Mouse (Mus musculus) heart, embryonic 15.5 days (tissue): ENCODE results near the gene Slc19a3. TPM values are rescaled to one million over a fixed set of nuclear protein-coding genes. Genes with fewer than 3 reads are reported as not detected.

Experiments used
- ATAC-seq: fragments of 200-750 bp; cut with Nextera tagmentation; replicated peaks from 2 replicates; pipeline ENCODE4 v1.8.0; 2017; ENCODE audit warnings: low read depth, moderate TSS enrichment; ENCODE audit not compliant: insufficient number of reproducible peaks, insufficient read depth, low FRiP score
- H3K27ac ChIP-seq: fragments of 300-500 bp; sonication (generic); 2 replicates; pipeline ENCODE4 v1.5.1; 2015; ENCODE audit warnings: mild to moderate bottlenecking, inconsistent platforms
- H3K27me3 ChIP-seq: fragments of 300-500 bp; sonication (generic); 2 replicates; pipeline ENCODE4 v1.6.1; 2015; ENCODE audit warnings: inconsistent platforms
- H3K36me3 ChIP-seq: fragments of 300-500 bp; sonication (generic); 2 replicates; pipeline ENCODE4 v1.6.1; 2015; ENCODE audit warnings: mild to moderate bottlenecking, inconsistent platforms
- H3K4me1 ChIP-seq: fragments of 300-500 bp; sonication (generic); replicated peaks from 2 replicates; pipeline ENCODE4 v1.6.1; 2015; ENCODE audit warnings: inconsistent platforms
- H3K4me2 ChIP-seq: fragments of 300-500 bp; sonication (generic); 2 replicates; pipeline ENCODE4 v1.6.1; 2015; ENCODE audit warnings: inconsistent platforms, mild to moderate bottlenecking, moderate library complexity
- H3K4me3 ChIP-seq: fragments of 300-500 bp; sonication (generic); 2 replicates; pipeline ENCODE4 v1.5.1; 2015; ENCODE audit warnings: mild to moderate bottlenecking, inconsistent platforms
- H3K9ac ChIP-seq: fragments of 300-500 bp; sonication (generic); 2 replicates; pipeline ENCODE4 v1.6.1; 2015; ENCODE audit warnings: mild to moderate bottlenecking, inconsistent platforms
- H3K9me3 ChIP-seq: fragments of 300-500 bp; sonication (generic); replicated peaks from 2 replicates; pipeline ENCODE4 v1.6.1; 2016; ENCODE audit warnings: inconsistent platforms
- WGBS: fragments of 180-500 bp; shearing (Covaris S2); methylation state at CpG from one replicate; pipeline ENCODE4 v1.1.7; 2015; ENCODE audit warnings: mixed read lengths; 5-methylcytosine and 5-hydroxymethylcytosine counted together
- polyA plus RNA-seq: library from polyadenylated mRNA; unstranded; fragments of >200 nt; fragmentation: Nextera tagmentation; extraction: Ambion mirVana; gene quantifications from 2 replicates; pipeline ENCODE4 v1.2.1, GENCODE M21; 2015

Slc19a3 gene
- 1.7 and 2.0 TPM in 2 replicates for polyA plus RNA-seq

DNA sequence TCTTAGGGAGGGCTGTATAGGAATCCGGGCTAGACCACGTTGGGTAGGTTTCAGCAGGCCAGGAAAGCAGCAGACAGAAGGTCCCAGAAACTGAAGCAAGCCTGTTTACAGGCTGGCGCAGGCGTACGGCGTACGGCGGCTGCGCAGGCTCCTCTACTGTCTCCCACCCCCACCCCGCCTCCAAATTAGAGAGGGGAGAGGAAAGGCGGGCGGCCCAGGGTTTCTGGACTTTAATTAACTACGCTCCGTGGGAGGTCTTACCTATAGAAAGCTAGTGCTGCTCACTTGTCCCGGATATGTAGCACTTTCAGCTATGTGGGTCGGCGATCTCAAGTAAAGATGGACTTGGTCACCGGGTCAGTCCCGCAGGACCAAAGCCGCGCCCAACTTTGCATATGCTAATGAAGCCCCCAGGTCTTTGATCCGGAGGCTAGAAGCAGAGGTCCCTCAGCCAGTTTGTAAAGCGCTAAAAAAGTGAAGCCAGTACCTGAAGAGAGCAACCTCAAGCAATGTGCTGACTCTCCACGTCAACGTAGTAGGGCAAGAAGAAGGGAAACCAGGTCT is at the start of gene Slc19a3:
Gene Slc19a3 (minus strand): TSS at position 340 of the 564 bp plus-strand sequence.
- Histone ChIP-seq H3K4me3 (peak within 1 kb of the TSS; percentile 63), H3K36me3 (no peaks in the 10 kb centered on the region), H3K9me3 (no peaks in the 10 kb centered on the region), H3K4me1 (peaks cover 5% of the 10 kb centered on the region), H3K9ac (peak within 1 kb of the TSS; percentile 51), H3K27ac (peak within 1 kb of the TSS; percentile 61), H3K4me2 (peak within 1 kb of the TSS; percentile 72), H3K27me3 (no peaks in the 10 kb centered on the region)
- ATAC-seq: peak; percentile 66; the same call in 1 of the 2 replicates
- WGBS: 1% methylated on average over 25 of the region's 25 CpGs

DNA sequence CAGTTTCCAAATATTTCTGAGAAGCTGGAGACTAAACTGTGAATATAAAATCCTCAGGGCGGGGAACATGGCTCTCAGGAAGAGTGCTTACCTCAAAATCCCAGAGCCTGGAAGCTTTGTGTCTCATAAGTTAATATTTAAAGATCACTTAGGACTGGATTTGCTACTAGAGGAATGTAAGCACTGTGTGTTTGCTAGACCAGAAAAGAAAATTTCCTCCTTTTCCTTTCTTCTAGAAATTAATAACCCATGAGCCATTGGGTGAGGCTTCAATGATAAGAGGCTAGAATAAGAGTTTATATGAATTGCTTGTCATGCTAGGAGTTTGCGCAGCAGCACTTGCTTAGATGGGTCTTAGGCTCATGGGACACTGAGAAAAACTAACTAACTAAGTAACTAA is 46.5 kb upstream of the Slc19a3 start:
- Histone ChIP-seq H3K36me3 (no peaks in the 10 kb centered on the region), H3K4me2 (no peak overlapping the region), H3K27ac (no peak overlapping the region), H3K4me3 (no peak overlapping the region), H3K9me3 (no peaks in the 10 kb centered on the region), H3K4me1 (no peaks in the 10 kb centered on the region), H3K27me3 (no peaks in the 10 kb centered on the region), H3K9ac (no peak overlapping the region)
- ATAC-seq: no peak
- 77% methylated on average over 2 of the region's 2 CpGs for WGBS

DNA sequence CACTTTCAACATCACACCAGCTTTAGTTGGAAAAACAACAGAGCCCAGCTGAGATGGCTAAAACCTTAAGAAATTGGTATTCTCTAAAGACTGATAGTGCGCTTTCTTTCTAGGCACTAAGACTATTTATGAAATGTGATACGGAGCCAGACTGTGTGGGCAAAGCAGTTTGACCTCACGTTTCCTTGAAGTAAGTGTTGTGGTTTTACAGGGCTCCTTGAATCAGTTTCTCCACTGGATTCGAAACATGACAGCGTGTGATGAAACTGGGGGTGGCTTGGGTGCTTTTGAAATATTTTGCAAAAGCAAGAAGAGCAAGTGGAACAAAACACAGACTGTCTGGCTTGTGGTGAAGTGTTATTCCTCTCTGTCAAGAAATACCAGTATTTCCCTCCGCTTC is 38.8 kb upstream of the Slc19a3 start:
- 67% methylated on average over 6 of the region's 6 CpGs for WGBS
- H3K27me3 ChIP-seq: no peaks in the 10 kb centered on the region
- no peak for ATAC-seq

DNA sequence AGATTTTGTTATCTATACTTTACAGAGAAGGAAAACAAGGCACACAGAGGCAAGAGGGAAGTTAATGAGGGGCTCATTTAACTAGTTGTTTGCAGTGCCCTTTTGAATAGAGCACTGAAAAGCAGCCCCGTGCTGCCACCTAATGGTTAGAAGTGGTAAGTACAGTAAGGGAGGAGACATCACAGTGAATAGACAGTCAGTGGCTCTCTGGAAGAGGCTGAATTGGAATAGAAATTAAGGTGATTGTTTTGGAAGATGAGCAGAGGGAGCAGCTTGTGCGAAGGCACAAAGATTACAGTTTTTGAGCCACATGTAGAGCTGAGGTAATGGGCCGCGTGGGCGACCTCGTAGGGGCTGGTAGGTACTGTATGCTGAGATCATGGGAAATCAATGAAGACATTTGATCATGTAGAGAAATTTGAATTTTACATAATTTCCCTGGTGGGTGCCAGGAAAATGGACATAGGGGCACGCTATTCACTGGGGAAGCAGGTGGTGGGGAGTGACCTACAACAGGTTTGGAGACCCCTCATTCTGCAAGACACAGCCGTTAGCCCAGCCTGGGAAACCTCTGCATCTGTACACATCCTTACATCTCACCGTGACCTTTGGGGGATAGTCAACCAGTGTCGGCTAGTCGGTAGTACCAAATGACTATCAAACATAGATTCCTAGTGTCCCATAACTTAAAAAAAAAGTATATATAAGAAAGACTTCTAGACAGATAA is 38.1 kb upstream of the Slc19a3 start:
- WGBS: 44% methylated on average over 11 of the region's 11 CpGs
- no peaks in the 10 kb centered on the region for H3K9me3 ChIP-seq
- H3K27ac ChIP-seq: no peak overlapping the region
- no peaks in the 10 kb centered on the region for H3K4me1 ChIP-seq
- H3K27me3 ChIP-seq: no peaks in the 10 kb centered on the region
- no peak overlapping the region for H3K9ac ChIP-seq
- no peak for ATAC-seq
- H3K36me3 ChIP-seq: no peaks in the 10 kb centered on the region
- peak overlapping the region; percentile 39 for H3K4me3 ChIP-seq
- peak overlapping the region; percentile 52 for H3K4me2 ChIP-seq

More for the DNA sequence above, 38.8 kb upstream of the Slc19a3 start:
- no peaks in the 10 kb centered on the region for H3K4me1 ChIP-seq
- H3K4me2 ChIP-seq: no peak overlapping the region
- no peak overlapping the region for H3K9ac ChIP-seq
- H3K9me3 ChIP-seq: no peaks in the 10 kb centered on the region
- H3K4me3 ChIP-seq: no peak overlapping the region
- H3K27ac ChIP-seq: no peak overlapping the region
- no peaks in the 10 kb centered on the region for H3K36me3 ChIP-seq

DNA sequence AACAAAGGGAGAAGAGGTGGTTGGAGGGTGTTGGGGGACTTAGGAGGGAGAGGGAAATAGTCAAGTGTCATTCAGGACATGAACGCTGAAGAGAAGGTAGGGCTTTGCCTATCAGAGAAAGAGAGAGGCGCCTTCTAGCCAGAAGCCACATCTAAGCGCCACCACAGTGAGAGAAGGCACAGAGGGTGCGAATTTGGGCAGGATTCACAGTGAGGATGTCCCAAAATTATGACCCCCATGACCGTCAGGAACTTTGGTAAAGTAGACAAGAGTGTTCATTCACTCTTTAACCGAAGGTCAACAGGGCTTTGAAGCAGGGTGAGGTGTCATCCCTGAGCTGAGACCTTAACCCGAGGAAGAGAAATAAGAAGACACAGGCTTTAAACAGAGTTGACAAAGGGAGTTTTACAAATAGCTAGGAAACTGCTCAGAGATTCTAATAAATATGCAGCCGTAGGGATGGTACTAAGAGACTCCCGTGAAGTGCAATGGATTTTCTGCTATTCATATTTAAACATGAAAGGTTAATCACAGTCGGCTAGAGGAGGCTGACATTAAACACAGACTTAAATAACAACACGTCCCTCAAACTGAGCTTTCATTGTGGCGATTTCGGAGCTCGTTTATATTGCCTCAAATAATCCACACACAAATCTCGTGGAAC is 37.4 kb upstream of the Slc19a3 start:
- Histone ChIP-seq H3K9ac (no peak overlapping the region), H3K27ac (no peak overlapping the region)
- no peak for ATAC-seq

DNA sequence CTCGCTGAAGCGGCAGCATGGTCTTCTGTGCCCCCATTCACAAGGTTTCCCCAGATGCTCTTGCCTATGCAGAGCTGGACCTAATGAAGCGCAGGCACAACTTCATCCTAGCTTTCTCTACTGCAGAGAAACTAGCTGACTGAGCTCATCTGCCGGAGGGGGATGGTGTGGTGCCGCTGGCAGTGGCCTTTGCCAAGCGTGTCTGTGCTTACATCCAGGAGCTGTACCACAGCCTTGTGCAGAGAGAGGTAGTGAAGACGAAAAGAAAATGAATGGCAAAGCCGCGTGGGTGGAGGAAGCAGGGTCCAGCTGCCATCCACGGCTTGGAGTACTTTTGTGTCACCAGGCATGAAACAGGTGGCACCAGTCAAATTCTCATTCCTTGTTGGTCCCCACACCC is 29.0 kb upstream of the Slc19a3 start:
- no peak overlapping the region for H3K27ac ChIP-seq
- no peaks in the 10 kb centered on the region for H3K4me1 ChIP-seq
- H3K9me3 ChIP-seq: no peaks in the 10 kb centered on the region
- H3K4me2 ChIP-seq: no peak overlapping the region
- no peak overlapping the region for H3K4me3 ChIP-seq
- H3K36me3 ChIP-seq: no peaks in the 10 kb centered on the region
- no peaks in the 10 kb centered on the region for H3K27me3 ChIP-seq
- WGBS: 85% methylated on average over 10 of the region's 10 CpGs
- H3K9ac ChIP-seq: no peak overlapping the region
- ATAC-seq: no peak

More for the DNA sequence above, 37.4 kb upstream of the Slc19a3 start:
- H3K4me3 ChIP-seq: peak overlapping the region; percentile 39
- H3K36me3 ChIP-seq: no peaks in the 10 kb centered on the region
- H3K27me3 ChIP-seq: no peaks in the 10 kb centered on the region
- 39% methylated on average over 15 of the region's 15 CpGs for WGBS
- peak overlapping the region; percentile 52 for H3K4me2 ChIP-seq
- H3K9me3 ChIP-seq: no peaks in the 10 kb centered on the region
- no peaks in the 10 kb centered on the region for H3K4me1 ChIP-seq

DNA sequence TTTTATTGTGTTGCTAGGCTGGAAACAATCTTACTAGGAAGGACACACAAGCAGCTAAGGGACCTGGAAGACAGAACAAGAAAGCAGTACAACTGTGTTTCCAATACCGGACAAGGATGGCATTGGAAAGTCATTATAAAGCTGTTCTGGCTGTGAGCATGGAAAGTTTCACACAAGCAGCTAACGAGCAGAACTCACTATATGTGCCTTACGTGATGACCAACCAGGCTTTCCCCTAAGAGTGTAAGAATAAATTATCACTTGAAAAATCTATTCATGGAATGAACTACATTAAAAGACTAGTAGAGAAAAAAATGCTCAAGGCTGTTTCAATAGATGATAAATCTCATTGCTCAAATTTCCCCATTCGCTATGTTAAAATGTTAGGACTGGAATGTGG is 28.3 kb upstream of the Slc19a3 start:
- no peak overlapping the region for H3K4me3 ChIP-seq
- no peak overlapping the region for H3K9ac ChIP-seq
- 88% methylated on average over 4 of the region's 4 CpGs for WGBS
- H3K27me3 ChIP-seq: no peaks in the 10 kb centered on the region
- ATAC-seq: no peak
- no peaks in the 10 kb centered on the region for H3K9me3 ChIP-seq
- H3K4me1 ChIP-seq: no peaks in the 10 kb centered on the region
- H3K4me2 ChIP-seq: no peak overlapping the region
- H3K36me3 ChIP-seq: no peaks in the 10 kb centered on the region
- no peak overlapping the region for H3K27ac ChIP-seq

DNA sequence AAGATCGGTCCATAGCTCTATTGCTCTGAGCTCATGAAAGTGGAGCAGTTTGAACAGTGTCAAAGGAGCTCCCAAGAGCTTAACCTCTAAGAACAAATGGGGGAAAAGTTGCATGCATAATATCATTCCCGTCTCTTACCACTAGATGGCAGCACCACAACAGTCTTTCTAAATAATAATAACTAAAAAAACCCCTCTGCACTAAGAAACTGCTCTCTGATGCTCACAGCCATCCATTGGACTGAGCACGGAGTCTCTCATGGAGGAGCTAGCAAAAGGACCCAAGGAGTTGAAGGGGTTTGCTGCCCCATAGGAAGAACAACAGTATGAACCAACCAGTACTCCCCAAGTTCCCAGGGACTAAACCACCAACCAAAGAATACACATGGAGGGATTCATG is 26.6 kb upstream of the Slc19a3 start:
- 24% methylated on average over 3 of the region's 3 CpGs for WGBS
- H3K9me3 ChIP-seq: no peaks in the 10 kb centered on the region
- H3K36me3 ChIP-seq: no peaks in the 10 kb centered on the region
- H3K4me1 ChIP-seq: peaks cover 7% of the 10 kb centered on the region
- no peak overlapping the region for H3K4me2 ChIP-seq
- no peak for ATAC-seq
- no peaks in the 10 kb centered on the region for H3K27me3 ChIP-seq
- H3K27ac ChIP-seq: no peak overlapping the region
- no peak overlapping the region for H3K4me3 ChIP-seq
- H3K9ac ChIP-seq: no peak overlapping the region

DNA sequence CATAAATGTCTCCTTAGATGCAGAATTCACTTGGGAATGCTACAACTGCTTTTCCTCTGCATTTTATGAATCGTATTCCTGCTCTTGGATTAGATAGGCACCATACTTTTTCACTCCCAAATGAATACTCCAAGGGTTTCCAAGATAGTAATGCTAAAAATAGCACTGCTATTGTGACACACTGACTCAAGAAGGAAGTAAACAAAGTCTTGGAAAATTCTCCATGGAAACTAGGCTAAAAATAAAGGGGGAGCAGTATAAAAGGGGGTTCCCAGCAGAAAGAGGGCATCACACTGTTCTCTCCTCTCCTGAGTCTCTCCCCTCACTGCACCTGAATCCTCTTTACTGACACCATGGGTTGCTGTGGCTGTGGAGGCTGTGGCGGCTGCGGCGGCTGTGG is 22.4 kb upstream of the Slc19a3 start, which contains the start of gene Krtap28-13:
Gene Krtap28-13 (plus strand): TSS at position 288 of the 400 bp plus-strand sequence.
- Histone ChIP-seq H3K4me3 (no peak within 1 kb of the TSS), H3K9me3 (no peaks in the 10 kb centered on the region), H3K36me3 (no peaks in the 10 kb centered on the region), H3K9ac (no peak within 1 kb of the TSS), H3K27me3 (no peaks in the 10 kb centered on the region), H3K4me2 (no peak within 1 kb of the TSS), H3K27ac (no peak within 1 kb of the TSS), H3K4me1 (peaks cover 10% of the 10 kb centered on the region)
- 74% methylated on average over 4 of the region's 4 CpGs for WGBS
- ATAC-seq: no peak

DNA sequence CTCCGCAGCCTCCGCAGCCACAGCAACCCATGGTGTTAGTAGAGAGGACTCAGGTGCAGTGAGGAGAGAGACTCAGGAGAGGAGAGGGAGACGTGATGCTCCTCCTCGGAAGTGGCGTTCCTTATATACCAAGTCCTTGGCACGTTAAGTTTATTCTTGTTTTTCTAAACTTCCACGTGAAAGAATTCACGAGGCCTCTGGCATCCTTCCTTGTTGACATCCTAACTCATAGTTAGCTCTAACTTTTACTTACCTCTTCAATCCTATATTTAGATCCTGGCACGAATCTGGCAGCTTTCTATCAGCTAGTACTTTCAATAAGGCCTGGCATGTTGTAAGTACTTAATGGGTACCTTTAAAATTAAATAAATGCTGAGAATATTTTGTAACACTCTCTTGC is 21.0 kb upstream of the Slc19a3 start, which contains the start of gene A030005K14Rik:
Gene A030005K14Rik (minus strand): TSS at position 101 of the 400 bp plus-strand sequence.
- Histone ChIP-seq H3K4me3 (no peak within 1 kb of the TSS), H3K27me3 (no peaks in the 10 kb centered on the region), H3K9ac (no peak within 1 kb of the TSS), H3K4me2 (no peak within 1 kb of the TSS), H3K27ac (no peak within 1 kb of the TSS), H3K4me1 (peaks cover 10% of the 10 kb centered on the region), H3K36me3 (no peaks in the 10 kb centered on the region), H3K9me3 (no peaks in the 10 kb centered on the region)
- no peak for ATAC-seq
- WGBS: 61% methylated on average over 9 of the region's 9 CpGs

DNA sequence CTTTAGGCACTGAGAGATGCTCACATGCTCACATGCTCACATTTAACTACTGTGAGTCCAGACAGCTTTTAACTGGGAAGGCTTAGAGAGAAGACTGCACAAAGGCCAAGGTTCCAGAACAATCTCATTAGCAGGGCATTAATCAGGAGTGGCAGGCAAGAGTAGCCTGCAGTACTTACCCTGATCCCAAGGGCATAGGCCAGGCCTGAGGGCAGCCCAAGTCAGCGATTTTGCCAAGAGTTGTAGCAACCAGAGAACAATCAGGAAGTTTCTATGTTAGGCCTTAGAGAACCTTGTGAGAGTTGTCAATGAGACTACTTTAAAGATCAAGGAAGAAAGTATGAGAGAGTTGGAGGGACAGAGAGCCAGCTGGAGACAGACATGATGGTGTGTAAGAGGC is 20.2 kb upstream of the Slc19a3 start:
- H3K27me3 ChIP-seq: no peaks in the 10 kb centered on the region
- WGBS: 74% methylated on average over 1 of the region's 1 CpGs
- no peak for ATAC-seq
- H3K9me3 ChIP-seq: no peaks in the 10 kb centered on the region
- no peak overlapping the region for H3K4me2 ChIP-seq
- no peaks in the 10 kb centered on the region for H3K36me3 ChIP-seq
- H3K27ac ChIP-seq: no peak overlapping the region
- no peak overlapping the region for H3K4me3 ChIP-seq
- no peak overlapping the region for H3K9ac ChIP-seq
- H3K4me1 ChIP-seq: peaks cover 10% of the 10 kb centered on the region
